Mouse (Mus musculus) testis, postnatal 10 days (tissue): Measurements from ENCODE around the gene Mrps5.
"Not testable (repeated sequence)": the region's sequence is repeated elsewhere in the genome, so short reads cannot be mapped to it uniquely, and the experiment has no call there.

Experiments used
- DNase-seq: peaks from one replicate; pipeline ENCODE4 v3.0.0; 2021; ENCODE audit warnings: low spot score

Gene Mrps5

DNA sequence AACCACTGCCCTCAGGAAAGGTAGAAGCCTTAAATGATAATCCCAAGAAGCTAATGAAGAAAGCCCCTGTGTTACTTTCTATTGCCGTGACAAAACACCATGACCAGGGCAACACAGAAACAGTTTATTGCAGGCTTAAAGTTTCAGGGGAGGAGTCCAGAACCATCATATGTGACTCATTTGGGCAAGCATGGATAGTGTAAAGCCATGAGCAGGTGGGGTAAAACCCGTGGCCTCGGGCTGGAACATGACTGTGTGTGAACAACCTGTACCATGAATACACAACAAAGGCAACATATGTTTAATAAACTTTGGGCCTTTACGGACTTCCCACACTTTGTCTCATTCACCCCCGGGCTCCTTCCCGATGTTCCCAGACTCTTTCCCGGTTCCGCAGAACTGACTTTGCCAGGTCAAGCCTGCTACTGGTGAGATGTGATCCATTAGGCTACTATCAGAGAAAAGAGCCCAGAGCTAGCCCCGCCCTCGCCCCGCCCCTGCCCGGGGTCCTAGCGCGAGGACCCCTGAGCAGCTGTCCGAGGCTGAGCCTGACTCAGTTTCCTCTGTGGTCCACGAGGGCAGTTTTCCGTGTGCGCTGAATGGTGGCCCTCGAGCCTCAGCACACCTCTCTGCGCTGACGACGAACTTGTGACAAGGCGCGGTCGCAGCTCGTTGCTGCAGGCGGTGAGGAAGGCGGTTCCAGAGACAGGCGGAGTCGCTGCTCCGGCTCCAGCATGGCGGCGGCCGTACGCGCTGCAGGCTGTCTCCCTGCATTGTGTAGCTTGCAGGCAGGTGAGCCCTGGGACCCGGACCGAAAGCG, at the start of gene Mrps5, which contains the start of gene Zfp661:
Mrps5 (plus strand) TSS at position 529 of the 820 bp plus-strand sequence.
Zfp661 (minus strand) TSS at position 401 of the 820 bp plus-strand sequence.
- peak; percentile 94 for DNase-seq

DNA sequence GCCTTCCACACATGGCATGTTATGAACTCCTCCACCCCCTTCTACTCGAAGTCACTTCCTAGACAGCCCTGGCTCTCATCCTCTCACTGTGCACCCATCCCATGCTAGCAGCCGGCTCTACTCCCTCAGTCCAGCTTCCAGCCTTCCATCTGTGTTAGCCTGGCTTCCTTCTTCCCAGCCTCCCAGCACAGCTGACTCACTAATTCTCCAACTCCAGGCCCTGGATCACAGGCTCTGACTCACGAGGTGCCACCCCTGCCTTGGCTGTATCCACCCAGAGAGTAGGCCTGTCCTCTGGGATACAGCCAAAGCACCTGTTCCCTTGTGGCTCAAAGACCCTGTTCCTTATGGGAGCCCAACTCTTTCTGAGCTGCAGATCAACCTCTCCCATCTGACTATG, 49.5 kb upstream of the Mrps5 start:
- no peak for DNase-seq

DNA sequence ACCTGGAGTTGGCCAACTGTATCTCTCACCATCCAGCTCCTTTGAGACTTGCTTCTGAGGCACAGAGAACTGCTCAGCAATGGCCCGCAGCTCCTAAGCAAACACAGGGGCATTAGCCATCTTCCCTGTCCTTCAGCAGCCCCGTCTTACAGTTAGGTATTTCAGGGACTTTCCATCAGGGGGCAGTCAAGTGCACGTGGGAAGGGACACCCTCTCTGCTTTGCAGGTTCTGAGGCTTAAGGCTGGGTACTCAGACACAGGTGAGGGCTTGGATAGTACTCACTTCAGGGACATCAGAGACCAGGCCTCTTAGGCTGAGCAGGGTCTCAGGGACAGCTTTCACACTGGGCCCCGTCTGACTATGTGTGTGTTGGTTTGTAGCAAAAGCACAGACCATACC, 47.5 kb upstream of the Mrps5 start:
- no peak for DNase-seq

DNA sequence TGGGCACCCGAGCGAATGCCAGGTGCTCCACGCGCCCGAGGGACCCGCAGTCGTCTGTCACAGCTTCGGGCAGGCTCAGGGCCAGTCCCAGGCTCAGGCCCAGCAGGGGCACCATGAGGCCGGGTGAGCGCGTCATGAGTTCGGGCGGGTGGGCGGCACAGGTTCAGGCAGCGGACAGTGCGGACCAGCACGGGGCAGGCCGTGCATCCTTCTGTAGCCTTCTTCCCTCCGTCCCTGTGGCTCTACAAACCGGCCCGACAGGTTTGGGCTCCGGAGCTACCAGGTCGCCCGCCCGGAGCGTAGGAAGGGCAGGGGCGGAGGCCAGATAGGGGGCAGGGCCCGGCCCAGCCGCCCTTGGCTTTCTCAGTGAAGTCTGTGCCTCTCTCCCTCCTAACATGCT, 45.8 kb upstream of the Mrps5 start, which contains the start of gene Prom2:
Prom2 (minus strand) TSS at position 283 of the 400 bp plus-strand sequence.
- DNase-seq, result peak; percentile 39

DNA sequence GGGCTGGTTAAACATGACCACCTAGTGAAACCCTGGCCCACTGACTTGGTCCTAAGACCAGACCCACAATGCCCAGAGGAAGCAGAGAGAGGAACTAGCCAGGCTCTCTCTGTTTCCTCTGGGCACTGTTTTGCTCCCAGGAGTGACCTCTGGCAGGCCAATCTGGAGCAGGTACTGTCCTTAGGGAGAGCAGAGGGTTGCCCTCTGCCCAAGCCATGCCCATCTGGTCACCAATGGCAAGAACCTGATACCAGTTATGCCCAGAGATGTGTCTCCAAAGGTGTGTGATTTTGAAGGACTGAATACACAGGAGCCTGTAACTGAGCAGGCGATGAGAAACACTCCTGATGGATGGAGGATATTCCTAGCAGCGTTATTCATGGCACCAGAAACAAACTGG, 45.3 kb upstream of the Mrps5 start:
- peak; percentile 27 for DNase-seq

DNA sequence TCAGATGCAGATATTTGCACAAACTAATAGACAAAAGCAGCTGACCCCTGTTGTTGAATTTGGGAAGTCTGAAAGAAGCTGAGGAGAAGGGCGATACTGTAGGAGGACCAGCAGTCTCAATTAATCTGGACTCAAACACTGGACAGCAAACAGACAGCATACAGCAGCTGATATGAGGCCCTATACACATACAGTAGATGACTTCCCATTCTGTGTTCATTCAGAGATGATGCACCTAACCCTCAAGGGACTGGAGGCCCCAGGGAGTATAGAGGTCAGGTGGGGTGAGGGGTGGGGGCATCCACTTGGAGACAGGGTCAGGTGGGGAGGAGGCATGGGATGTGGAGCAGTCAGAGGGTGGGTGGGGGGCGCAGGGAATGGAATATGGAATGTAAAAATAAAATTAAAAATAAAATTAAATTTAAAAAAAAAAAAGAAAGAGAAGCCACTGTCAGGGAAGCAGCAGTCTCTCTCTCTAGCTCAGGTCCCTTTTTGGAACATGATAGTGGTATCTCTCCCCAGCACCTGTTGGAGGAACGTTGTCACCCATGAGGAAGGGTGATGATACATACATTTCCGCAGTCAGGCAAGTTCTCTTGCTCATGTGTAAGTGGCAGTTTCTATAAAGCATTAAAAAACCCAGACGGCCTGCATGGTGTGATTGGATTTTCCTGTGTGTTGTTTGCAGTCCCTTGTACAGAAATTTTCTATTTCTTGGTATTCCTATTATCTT, 38.5 kb upstream of the Mrps5 start:
- DNase-seq, result no peak

DNA sequence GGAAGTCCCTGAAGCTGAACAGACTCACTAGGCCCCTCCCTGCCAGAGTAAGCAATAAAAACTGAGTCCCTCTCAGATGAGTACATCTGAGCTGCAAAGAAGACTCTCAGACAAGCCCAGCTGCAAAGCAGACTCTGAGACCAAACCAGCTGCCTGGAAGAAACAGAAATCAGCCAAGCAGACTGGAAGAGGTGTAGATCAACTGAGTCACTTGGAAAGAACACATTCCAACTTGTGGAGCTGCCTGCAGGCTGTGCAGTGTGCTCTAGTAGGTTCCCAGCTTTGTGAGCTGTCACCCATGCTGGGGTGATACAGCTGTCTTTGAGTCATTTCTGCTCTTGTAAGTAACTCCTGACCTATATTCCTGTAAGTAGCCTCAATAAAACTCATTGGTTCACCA, 37.3 kb upstream of the Mrps5 start:
- DNase-seq, result no peak

DNA sequence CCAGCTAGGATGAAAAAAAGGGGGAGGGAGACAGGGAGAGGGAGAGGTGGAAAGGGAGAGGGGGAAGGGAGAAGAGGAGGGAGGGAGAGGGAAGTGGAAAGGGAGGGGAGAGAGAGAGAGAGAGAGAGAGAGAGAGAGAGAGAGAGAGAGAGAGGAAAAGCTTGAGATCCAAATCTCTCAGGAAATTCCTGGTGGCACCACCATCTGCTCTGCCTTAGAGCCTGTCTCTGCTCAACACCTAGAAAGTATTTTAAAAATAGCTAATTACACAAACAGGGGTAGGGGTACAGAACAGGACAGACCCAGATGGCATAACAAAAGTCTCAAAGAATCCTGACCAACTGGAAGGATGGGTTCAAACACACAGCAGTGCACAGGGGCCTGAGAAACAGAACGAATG, 36.6 kb upstream of the Mrps5 start:
- DNase-seq, result no peak

DNA sequence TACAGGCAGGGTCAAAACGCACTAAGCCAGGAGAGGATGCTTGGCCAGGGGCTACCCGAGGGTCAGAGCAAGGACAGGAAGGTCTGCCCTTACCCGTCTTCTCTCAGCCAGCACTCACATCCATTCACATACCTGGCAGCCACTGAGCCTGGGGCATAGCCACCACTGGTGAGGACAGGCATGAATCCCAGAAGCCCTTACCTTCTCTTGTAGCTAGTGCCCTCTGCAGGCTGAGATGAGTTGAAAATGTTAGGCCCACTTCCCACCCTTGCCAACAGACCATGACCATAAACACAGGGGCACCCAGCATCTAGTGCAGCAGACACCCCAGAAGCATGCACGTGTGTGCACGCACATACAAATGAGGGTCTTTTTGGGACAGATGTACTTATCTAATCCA, 35.9 kb upstream of the Mrps5 start:
- peak; percentile 39 for DNase-seq

DNA sequence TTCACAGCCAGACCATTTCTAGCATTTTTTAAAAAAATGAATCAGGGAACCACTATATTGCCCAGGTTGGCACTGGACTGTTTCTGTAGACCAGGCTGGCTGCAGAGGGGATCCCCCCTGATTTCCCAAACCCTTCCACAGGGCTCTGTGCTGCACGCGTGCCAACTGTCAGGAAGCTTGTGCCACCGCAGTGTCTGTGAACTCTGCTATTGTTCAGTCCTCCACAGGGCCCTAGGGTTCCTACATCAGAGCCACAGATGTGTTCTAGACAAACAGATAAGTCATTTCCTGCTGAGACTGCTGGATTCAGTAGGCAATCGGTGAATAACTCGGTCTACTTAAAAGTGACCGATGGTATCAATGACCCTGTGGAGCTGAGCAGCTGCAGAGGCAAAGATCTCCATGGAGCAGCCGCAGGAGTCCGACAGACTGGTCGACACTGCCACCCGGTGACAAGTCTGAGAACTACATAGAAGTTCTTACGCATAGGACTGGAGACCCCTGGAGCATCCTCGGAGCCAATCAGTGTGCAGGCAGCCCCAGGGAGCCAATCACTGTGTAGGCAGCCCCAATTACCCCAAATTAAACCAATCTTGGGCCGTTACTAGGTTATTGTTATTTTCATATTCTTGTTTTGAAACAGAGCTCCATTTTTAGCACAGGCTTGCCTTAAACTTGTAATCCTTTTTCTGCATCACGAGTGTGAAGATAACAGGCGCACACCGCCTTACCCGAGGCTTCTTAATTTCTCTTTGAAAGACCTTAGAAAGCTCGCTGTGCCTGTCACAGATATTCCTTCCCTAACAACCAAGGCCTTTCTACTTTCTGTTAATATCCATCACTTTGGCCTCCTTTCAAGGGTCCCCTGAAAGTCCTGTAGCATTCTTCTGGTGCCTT, 27.7 kb upstream of the Mrps5 start:
- DNase-seq, result peak; percentile 91

DNA sequence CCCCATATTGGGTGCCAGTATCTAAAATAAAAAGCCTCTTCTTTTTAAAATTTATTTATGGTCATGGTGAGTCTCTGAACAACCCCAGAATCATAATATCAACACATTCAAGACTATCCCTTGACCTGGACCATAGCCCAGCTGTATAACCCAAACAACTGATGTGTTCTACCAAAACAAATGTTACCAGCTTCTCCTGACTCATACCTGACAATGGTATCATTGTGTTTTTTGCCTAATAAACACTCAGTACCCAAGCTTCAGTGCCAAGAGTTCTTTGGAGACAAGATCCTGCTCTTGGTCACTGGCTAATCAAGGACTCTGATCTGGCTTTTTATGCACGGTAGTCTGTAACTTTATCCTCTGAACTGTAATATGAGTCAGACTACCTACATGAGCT, 13.7 kb upstream of the Mrps5 start:
- no peak for DNase-seq

DNA sequence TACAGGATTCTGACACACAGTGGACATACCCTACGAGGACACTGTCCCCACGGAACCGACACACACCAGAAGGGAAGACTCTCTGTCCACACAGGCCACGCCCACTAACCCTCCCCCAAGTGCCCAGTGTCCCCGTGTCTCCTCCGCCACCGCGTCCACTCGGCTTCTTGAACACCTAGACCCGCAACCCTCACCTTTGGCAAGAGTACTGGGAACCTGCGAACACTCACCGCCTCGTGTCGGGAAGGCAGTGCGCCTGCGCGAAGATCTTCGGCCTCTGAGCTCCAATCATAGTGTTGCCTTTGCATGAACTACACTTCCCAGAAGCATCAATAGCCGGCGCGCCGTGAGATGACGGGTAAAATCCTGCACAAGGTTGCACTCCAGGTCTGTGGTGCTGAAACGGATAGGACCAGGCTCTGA, 2.6 kb upstream of the Mrps5 start:
- DNase-seq, result peak; percentile 94

DNA sequence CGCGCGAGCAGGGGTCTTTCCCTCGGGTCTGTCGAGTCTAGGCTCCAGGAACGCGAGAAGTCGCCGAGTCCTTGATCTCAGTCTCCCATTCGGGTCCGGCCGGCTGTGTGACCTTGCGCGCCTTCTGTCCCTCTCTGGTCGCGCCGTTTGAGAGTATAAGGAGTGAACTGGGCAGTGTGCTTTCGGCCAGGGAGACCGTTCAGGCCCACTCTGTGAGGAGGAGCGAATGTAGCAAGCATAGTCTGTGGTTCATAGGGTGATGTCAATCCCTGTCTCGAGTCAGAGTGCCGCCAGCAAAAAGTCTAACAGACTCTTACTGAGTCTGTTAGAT, 457 bp downstream of the Mrps5 start:
- no peak for DNase-seq

DNA sequence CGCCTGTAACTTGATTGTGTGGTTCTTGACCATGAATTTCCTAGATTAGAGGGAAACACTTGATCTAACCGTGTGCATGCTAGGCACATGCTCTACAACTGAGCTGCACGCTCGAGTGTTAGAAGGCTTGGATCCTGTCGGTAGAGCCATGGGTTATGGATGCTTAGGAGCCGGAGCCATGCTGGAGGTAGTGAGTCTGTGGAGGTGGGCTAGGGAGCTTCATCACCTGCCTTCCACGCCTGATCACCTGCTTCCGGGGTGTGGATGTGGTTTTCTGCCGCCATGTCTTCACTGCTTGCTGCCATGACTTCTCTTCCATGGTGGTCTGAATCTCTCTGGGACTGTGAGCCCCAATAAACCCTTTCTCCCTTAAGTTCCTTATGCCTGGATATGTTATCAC, 1.9 kb downstream of the Mrps5 start:
- DNase-seq, result no peak

DNA sequence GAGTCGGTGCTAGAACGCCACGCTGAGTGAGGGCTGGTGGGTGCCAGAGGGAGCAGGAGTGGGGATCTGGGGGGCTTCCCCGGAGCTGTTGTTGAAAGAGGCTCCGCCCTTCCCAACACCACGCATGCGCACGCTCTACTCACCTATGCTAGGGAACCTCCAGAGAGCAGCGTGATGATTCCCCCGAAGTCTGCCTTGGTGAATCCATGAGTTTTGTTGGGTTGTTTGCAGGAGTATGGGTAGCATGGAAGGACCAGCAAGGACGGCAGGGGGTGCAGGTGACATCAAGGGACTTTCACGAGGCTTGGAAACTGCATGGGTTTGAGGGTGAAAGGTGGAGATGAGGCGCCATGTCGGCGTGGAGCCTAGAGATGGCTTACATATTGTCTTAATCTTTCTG, 3.2 kb downstream of the Mrps5 start:
- no peak for DNase-seq

DNA sequence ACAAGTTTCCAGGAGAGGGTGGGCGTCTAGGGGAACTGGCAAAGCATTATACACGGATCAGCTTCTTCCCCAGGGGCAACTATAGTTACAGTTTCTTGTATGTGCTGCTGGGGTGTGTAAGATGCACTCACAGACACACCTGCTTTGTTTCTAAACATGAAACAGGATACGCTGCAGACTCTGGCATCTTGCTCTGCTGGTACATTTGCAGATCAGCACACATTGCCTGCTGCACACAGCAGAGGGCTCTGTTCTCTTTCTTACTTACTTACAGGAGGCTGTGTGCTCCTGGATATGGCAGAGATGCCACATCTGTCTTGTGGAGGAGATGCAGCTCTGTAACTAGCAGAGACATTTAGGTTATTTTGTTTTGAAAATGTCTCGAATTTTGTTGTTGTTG, 3.8 kb downstream of the Mrps5 start:
- no peak for DNase-seq

DNA sequence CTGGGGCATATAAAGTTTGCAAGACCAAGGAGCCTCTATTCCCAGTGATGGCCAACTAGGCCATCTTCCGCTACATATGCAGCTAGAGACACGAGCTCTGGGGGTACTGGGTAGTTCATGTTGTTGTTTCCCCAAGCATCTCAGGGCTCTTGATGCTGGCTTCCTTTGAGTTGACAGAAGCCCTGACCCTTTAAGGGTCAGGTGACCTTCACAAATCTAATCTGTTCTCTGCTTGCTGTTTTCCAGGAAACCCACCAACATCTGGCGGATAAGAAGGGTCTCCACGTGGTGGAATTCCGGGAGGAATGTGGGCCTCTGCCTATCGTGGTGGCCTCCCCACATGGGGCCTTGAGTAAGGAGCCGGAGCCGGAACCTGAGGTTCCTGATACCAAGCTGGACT, 16.4 kb downstream of the Mrps5 start:
- DNase-seq, result not testable (repeated sequence)

DNA sequence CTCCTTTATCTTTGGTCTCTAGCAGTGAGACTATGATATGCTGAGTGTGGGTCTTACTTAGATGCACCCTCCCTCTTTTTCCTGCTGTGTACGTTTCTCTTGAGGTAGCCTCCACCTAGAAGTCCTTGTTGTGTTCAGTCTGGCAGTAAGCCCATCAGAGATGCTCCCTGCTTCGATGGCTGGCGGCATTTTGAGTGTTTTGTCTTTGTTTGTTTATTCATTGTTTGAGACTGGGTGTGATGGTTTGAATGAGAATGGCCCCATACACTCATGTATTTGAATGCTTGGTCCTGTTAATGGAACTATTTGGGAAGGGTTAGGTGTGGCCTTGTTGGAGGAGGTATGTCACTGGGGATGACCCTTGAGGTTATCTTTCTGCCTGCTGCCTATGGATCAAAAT, 18.2 kb downstream of the Mrps5 start:
- DNase-seq, result no peak

DNA sequence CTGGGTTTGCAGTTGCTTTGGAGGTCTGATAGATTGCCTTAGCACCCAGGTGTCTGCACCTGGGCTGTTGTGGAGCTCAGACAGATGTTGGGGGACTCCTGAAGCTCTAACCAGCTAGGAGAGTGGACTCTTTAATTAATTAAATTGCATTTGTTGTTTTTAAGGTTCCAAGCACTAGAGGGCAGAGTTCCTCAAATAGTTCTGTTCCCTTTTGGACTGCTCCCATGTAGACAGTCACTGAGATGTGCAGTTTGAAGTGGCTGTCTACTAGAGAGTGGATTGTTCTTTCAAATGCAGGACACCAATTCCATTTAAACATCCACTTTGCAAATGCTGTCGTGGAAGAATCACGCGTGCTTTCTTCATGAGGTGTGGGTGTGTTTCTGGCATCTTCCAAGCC, 21.2 kb downstream of the Mrps5 start:
- DNase-seq, result no peak

DNA sequence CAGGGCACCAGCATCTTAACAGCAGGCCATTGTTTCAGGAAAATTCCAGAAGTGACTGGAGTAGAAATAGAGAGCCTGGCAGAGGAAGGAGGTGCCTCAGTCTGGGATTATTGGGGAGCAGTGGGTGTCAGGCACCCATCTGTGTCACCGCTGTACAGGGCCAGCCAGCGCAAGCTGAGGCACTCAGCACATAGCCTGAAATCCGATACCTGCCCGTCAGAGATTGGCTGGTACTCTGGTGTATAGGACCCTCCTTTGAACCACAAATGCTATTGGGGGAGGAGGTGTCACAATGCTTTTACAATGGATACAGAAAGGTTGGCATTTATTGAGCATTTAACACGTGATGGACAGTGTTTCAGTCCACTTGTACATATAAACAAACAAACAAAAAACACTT, 22.0 kb downstream of the Mrps5 start:
- DNase-seq, result no peak

DNA sequence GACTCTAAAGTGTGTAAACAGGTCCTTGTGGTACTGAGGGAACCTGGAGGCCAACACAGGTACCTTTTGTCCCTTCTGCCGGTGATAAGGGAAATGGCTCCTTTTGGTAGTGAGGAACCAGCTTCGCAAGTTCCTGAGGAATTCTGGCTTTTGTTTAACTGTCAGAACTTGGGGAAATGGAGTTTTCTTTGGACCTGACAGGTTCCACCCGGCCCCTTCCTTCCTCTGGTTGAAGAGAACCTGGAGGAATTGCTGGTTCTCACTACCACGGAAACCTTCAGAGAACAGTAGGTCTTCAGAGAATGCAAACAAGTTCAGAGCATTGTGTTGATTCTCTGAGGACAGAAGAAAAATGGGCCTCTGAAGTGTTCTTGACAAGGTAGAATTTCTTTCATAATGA, 24.4 kb downstream of the Mrps5 start:
- no peak for DNase-seq

DNA sequence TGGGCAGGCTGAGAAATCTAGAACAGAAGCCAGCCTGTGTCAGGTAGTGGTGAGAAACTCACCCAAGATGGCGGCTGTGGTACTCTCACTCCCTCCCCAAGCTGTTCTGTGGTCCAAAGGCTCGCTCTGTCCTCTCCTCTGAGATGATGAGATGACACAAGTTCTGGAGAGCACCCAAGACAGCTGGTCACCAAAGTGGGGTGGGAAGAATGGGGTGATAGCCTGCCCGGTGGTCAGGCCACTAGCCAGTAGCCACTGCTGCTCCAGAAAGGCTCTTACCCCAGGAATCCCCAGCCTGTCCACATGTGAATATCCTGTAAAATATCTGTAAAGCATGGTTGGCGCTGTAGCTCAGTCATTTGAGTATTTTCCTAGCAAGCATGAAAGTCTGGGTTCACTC, 25.3 kb downstream of the Mrps5 start:
- no peak for DNase-seq

DNA sequence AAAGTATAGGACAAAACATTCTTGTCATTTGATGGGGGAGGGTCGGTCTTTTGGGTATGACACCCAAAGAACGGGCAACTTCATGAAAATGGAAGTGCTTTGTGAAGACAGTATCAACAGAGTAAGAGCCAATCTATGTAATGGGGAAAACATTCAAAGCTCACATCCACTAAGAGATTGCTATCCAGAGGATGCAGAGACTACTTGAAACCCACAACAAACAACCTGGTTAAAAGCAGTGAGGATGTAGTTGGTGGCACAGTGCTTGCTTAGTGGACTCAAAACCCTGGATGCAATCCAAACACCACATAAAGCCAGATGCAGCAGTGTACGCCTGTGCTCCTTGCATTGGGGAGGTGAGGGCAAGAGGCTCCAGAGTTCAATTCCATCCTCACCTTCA, 32.3 kb downstream of the Mrps5 start:
- no peak for DNase-seq
